Mouse (Mus musculus) MEL-GATA-1-ER (cell line): ENCODE measurements around the gene Atg10.
"Not testable (repeated sequence)": the region's sequence is repeated elsewhere in the genome, so short reads cannot be mapped to it uniquely, and the experiment has no call there.

Experiments used
- DNase-seq: peaks from one replicate; pipeline ENCODE4 v3.0.0-alpha.2; 2012; ENCODE audit warnings: low read depth; ENCODE audit errors: extremely low read depth

Gene Atg10

DNA sequence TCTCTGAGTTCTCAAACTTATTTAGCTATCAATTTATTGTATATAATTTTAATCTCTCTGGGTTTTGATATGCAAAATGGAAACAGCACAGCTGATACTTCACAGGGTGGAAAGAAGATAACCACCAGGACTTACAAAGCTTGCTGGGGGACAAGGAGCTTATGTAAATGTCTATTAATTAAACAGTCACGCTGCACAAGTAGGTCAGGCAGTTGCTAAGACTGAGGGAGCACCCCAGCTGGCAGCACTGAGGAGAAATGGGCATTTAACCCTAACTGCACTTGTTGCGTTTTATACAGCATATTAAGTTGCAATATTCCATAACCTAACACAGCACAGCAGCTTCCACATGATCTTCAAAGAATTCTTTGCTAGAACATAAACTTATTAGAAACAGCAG, 264.9 kb downstream of the Atg10 start:
- DNase-seq, result no peak

DNA sequence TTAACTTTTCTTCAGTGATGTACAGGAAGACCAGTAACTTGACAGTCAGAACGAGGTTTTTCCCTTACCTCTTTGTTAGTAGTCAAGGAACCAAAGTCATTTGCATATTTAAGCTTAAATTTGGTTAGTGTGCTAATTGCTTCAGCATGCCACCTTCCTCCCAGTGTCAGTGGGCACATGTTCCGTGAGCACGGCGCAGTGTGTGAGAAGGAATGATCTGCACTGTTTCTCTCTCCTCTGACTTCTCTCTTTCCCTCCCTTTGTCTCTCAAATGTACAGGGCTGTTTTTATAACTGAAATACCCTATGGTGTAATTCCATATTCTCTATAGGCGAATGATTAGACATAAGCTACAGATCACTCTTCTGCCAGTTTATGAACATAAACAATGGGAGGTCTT, 284.2 kb downstream of the Atg10 start:
- no peak for DNase-seq

DNA sequence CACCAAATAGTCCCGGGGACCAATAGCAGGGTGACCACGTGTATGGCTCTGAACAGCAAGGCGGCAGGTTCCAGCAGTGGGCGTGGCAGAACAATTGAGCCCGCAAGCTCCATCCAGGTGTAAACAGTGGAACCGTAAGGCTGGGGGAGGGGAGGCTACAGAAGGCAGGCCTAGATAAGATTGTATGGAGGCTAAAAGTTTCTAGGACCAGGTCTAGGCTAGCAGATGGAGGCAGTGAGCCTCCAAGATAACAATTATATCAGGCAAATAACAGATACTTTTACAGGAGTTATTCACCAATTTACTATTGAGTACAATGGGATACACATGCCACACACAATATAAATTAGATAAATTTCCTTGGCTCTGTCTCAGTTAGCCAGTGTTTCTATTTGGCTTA, 284.6 kb downstream of the Atg10 start:
- peak; percentile 50 for DNase-seq

- DNase-seq, result no peak
These were observed 287.9 kb downstream of the Atg10 start for GRCm38 (mm10) chr13:90935852-90936251.

GRCm38 (mm10) chr13:90933256-90933655, 290.5 kb downstream of the Atg10 start:
- DNase-seq, result no peak

- peak; percentile 47 for DNase-seq
These were observed 293.9 kb downstream of the Atg10 start for GRCm38 (mm10) chr13:90929847-90930246.

GRCm38 (mm10) chr13:90928266-90928665, 295.5 kb downstream of the Atg10 start:
- not testable (repeated sequence) for DNase-seq

DNA sequence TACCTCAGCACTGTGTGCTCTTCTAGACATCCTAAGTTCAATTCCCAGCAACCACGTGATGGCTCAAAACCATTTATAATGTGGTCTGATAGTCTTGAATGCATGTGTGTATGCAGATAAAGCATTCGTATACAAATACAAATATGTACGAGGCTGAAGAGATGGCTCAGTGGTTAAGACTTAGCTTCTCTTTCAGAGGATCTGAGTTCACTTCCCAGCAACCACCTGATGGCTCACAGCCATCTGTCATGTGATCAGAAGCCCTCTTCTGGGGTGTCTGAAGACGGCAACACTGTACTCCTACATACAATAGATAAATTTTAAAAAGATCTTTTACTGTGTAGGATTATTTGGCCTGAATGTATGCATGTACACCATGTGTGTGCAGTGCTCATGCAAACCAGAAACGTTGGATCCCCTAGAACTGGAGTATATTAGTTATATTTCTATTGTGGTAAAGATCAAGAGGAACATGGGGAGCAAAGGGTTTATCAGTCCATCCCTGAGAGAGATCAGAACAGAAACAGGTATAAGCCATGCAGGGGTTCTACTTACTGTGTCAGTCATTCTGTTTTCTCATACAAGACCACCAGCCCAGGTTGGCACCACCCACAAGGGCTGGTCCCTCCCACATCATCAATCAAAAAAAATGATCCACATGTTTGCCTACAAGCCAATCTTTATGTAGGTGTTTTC, 296.7 kb downstream of the Atg10 start:
- DNase-seq, result no peak

DNA sequence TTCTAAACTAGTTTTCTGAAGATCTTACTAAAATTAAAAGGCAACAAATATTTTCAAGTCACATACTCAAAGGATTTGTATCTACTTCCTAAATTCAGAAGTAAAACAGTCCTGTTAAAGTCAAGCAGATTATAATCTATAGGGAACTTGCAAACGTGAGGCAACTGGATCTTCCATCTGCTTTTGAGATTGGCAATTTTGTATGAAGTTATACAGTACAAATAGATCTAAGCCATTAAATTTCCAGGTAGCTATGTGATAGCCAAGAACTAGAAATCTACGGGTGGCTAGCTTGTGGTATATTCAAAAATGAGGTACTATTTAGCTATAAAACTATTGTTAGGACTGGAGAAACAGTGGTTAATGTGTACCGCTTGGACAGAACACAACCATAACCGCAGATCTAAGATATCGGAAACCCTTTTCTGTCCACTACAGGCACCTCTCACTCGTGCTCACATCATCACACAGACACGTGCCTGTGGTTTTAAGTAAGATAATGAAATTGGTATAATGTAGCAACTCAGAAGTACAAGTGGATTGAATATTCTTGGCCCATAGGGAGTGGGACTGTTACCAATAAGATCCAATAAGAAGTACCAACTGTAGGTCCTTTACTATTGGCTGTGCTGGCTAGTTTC, 297.5 kb downstream of the Atg10 start:
- DNase-seq, result no peak

GRCm38 (mm10) chr13:90925191-90925590, 298.6 kb downstream of the Atg10 start:
- no peak for DNase-seq

- DNase-seq, result no peak
These were observed 299.7 kb downstream of the Atg10 start for GRCm38 (mm10) chr13:90924072-90924471.

DNA sequence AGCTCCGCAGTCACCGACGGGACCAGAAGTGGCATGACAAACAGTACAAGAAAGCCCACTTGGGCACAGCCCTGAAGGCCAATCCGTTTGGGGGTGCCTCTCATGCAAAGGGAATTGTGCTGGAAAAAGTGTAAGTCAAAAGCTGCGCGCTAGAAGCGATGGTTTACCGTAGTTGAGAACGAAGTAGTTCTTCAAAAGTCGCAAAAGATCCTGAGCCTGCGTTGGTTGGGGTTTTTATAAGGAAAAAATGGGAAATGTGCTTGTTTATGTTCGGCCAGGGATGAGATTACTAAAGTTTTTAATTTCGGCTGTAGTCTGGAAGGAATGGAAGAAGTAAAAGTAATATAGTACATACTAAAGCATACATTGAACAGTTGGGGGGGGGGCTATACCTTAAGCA, 300.2 kb downstream of the Atg10 start:
- DNase-seq, result not testable (repeated sequence)

DNA sequence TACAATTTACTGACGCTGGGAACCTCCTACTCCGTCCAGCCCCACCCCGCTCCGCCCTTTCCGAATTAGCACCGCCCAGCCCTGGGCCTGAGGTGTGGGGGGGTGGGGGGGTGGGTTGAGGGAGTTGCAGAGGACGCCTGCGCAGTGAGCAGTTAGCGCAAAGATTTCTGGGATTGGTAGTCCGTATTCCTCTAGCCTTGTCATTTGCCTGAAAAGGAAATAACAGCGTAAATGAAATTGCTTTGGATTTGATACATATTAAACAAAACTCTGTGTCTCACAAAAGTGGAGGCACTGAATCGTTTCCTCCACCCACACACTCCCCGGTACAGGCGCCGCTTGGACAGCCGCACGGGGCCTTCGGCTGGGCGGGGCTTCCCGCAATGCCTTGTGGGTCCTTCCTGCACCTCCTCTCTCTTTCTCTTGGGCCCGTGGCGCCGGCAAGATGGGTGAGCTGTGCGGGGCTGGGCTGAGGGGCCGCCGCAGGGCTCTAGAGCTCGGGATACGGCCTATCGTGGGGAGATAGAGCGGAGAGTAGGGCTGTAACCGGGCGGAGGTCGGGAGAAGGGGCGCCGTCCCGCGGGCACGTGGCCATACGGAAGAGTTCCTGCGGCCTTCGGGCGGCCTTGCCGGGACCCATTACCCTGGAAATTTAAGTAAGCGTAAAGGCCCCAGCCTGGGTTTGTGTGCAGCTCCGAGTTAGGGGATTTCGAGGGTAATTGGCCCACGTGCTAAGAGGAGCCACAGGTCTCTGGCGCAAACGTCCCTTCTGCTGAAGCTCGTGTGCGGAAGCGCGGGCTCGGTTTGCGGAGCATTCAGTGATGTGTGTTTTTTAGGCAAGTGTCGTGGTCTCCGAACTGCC, 300.8 kb downstream of the Atg10 start, which contains the start of gene Rps23:
Gene Rps23 (plus strand): TSS at position 208 of the 862 bp plus-strand sequence.
- peak; percentile 80 for DNase-seq

- DNase-seq, result no peak
These were observed 309.0 kb downstream of the Atg10 start for GRCm38 (mm10) chr13:90914721-90915120.

GRCm38 (mm10) chr13:90913675-90914192, 310.0 kb downstream of the Atg10 start:
- no peak for DNase-seq

- DNase-seq, result no peak
These were observed 310.8 kb downstream of the Atg10 start for GRCm38 (mm10) chr13:90912760-90913674.

DNA sequence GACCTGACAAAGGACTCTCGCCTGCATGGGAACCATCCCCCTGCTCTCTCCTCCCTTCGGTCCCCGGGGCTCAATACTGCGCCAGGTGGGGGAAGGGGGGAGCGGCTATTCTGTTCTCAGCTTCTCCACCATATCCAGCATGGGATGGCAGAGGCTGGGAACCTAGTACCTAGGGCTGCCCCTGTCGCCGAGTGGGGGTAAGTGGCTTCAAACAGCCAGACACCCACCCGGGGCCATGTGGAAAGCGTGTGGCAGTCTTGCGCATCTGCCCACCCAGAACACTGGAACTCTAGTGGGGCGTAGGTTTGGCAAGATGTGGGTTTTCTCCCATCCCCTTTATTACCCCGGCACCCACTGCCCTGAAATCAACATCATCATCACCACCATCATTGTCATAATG, 316.4 kb downstream of the Atg10 start:
- no peak for DNase-seq

- no peak for DNase-seq
These were observed 318.6 kb downstream of the Atg10 start, which contains the start of gene Atp6ap1l for GRCm38 (mm10) chr13:90905176-90905575. Gene Atp6ap1l (minus strand): TSS chr13:90905355.

- DNase-seq, result no peak
These were observed 326.9 kb downstream of the Atg10 start for GRCm38 (mm10) chr13:90896821-90897220.

DNA sequence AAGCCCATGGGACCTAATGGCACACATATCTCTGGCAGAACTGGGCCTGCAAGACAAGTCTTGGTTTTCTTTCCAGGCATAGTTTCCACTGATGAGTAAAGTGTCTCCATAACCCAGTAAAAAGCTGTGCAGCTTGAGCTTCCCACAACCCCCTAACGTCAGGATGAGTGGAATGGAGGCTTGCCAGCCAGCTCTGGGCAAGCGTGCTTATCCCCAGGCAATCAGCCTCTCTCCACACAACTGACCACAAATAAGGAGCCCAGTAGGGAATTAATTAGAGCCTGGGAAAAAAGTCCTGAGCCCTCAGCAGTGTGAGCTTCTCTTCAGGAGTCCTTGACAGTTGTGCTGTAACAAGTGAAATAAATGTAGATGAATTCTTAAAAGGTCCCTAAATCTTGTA, 327.7 kb downstream of the Atg10 start:
- no peak for DNase-seq

- no peak for DNase-seq
These were observed 328.9 kb downstream of the Atg10 start for GRCm38 (mm10) chr13:90894819-90895218.
